Mouse (Mus musculus): ENCODE measurements around the gene Lrrc27.
A peak's percentile ranks its signal among the peaks of the same experiment; 100 is the strongest.

GRCm38 (mm10) chr7:139200108-139200507 is 12.7 kb upstream of the Lrrc27 start:
- TF ChIP-seq CTCF (conservative IDR thresholded peaks at IDR 0.05; ENCODE audit: low read length): peak; percentile 25; the same call in 1 of the 2 replicates
- TF ChIP-seq POU5F1 (IDR thresholded peaks at IDR 0.05; ENCODE audit: borderline replicate concordance, low read length): no peak
